Mouse (Mus musculus): ENCODE measurements at regions not wholly inside any gene's neighbourhood (a gene's known extent, or its start where the extent isn't known, plus 50 kb on each side); places are given as distances from the start of the nearest gene placed in this dataset.

GRCm38 (mm10) chr15:97468732-97469683, 221.9 kb upstream of the Amigo2 start:
- TF ChIP-seq CTCF (IDR thresholded peaks at IDR 0.05; ENCODE audit: low read depth, low read length), result no peak
- TF ChIP-seq EP300 (IDR thresholded peaks at IDR 0.05; ENCODE audit: insufficient read depth, low read depth, low read length), result no peak

Measured in ES-Bruce4 (cell line).